Mouse (Mus musculus) ES-E14 (cell line): Measurements from ENCODE around the gene Wipf2. TPM values are rescaled to one million over a fixed set of nuclear protein-coding genes. Genes with fewer than 3 reads are reported as not detected.

Experiments used
- DNase-seq: peaks from one replicate; pipeline ENCODE4 v3.0.0-alpha.2; 2013; ENCODE audit warnings: low read depth, low spot score
- H3K27ac ChIP-seq: 2 replicates; pipeline ENCODE4 v1.5.1; 2012; ENCODE audit warnings: low read depth, mild to moderate bottlenecking, low read length, moderate library complexity, mixed read lengths; ENCODE audit not compliant: poor library complexity, insufficient read depth, severe bottlenecking
- H3K36me3 ChIP-seq: 2 replicates; pipeline ENCODE4 v1.6.1; 2012; ENCODE audit warnings: mild to moderate bottlenecking, low read length, moderate library complexity, mixed read lengths; ENCODE audit not compliant: control insufficient read depth, poor library complexity, insufficient read depth, severe bottlenecking
- H3K4me1 ChIP-seq, 2 experiments: fragments of 150-350 bp in 1 of 2; sonication (generic) in 1 of 2; 2 replicates each; pipeline ENCODE4 v1.6.1; 2012; ENCODE audit warnings: low read length in 2 of 2, mild to moderate bottlenecking in 1 of 2, mixed read lengths in 1 of 2; ENCODE audit not compliant: control insufficient read depth in 2 of 2, insufficient read depth in 2 of 2, poor library complexity in 1 of 2
- H3K4me3 ChIP-seq, 2 experiments: fragments of 150-350 bp in 1 of 2; sonication (generic) in 1 of 2; 2 replicates each; pipeline ENCODE4 v1.5.1; 2012; ENCODE audit warnings: low read length in 2 of 2, low read depth in 1 of 2, mild to moderate bottlenecking in 1 of 2, mixed read lengths in 1 of 2; ENCODE audit not compliant: insufficient read depth in 1 of 2, poor library complexity in 1 of 2, severe bottlenecking in 1 of 2
- H3K9ac ChIP-seq: 2 replicates; pipeline ENCODE4 v1.6.1; 2012; ENCODE audit warnings: low read depth, mild to moderate bottlenecking, low read length, mixed read lengths; ENCODE audit not compliant: poor library complexity, insufficient read depth, severe bottlenecking
- H3K9me3 ChIP-seq: fragments of 150-350 bp; sonication (generic); 2 replicates; pipeline ENCODE4 v1.6.1; 2012; ENCODE audit warnings: low read depth, mild to moderate bottlenecking, low read length; ENCODE audit not compliant: control insufficient read depth, insufficient read depth
- CHD2 ChIP-seq: IDR thresholded peaks from 2 replicates; pipeline ENCODE4 v1.6.1; 2014; ENCODE audit warnings: mild to moderate bottlenecking, low read depth, low read length, inconsistent platforms
- HCFC1 ChIP-seq: IDR thresholded peaks from 2 replicates; pipeline ENCODE4 v1.6.1; 2012; ENCODE audit warnings: low read length, inconsistent platforms, borderline replicate concordance; ENCODE audit not compliant: insufficient read depth
- MAFK ChIP-seq: IDR thresholded peaks from 2 replicates; pipeline ENCODE4 v1.6.1; 2014; ENCODE audit warnings: mild to moderate bottlenecking, low read depth, low read length, inconsistent platforms; ENCODE audit not compliant: insufficient read depth
- ZC3H11A ChIP-seq: IDR thresholded peaks from 2 replicates; pipeline ENCODE4 v1.6.1; 2012; ENCODE audit warnings: low read depth, mild to moderate bottlenecking, inconsistent platforms, low read length, borderline replicate concordance
- ZNF384 ChIP-seq: IDR thresholded peaks from 2 replicates; pipeline ENCODE4 v1.6.1; 2012; ENCODE audit warnings: low read depth, low read length, inconsistent platforms
- in situ Hi-C, 2 experiments: fragments of 600-800 bp; cut with MboI; formaldehyde crosslinking; loops; one replicate each; pipeline ENCODE4 v1.15.1; 2025; ENCODE audit warnings: low sequenced_read_pairs in 2 of 2, inconsistent platforms in 1 of 2; ENCODE audit not compliant: unreplicated experiment in 2 of 2
- total RNA-seq: library from RNA; depleted of rRNA; stranded (reverse); fragments of 300-350 nt; gene quantifications from 2 replicates; pipeline ENCODE4 v1.2.3, GENCODE M21; 2012

Gene Wipf2
- total RNA-seq, 1 experiment: 5.8 TPM

DNA sequence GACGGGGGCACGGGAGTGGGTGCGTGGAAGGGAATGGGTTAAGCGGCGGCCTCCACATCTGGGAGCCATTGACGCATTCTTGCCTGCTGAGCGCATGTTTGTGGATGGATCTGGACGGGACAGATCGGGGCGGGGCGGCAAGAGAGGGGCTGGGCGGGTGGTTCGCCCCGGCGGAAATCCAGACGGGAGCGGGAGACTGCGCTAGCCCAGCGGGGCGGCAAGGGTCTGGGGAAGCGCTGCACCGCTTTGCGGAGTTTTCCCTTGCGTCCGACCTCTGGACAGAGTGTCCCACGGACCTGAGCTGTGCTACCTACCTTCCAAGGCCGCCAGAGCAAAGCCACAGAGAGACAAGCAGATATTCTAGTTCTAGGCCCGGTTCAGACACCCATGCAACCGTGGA, 72.7 kb downstream of the Wipf2 start:
- peak overlapping the region; percentile 26 to 47; a peak in 3 of 4 replicates for H3K4me3 ChIP-seq
- H3K9me3 ChIP-seq: no peaks in the 10 kb centered on the region
- no peaks in the 10 kb centered on the region for H3K36me3 ChIP-seq
- peaks cover 8 to 50% of the 10 kb centered on the region in 2 experiments for H3K4me1 ChIP-seq
- H3K9ac ChIP-seq: no peak overlapping the region
- no peak for TF ChIP-seq ZC3H11A
- no peak for TF ChIP-seq MAFK
- no peak for TF ChIP-seq CHD2
- TF ChIP-seq ZNF384: no peak
- TF ChIP-seq HCFC1: no peak
- no peak overlapping the region for H3K27ac ChIP-seq
- no peak for DNase-seq
- in situ Hi-C loops: no loop called here

DNA sequence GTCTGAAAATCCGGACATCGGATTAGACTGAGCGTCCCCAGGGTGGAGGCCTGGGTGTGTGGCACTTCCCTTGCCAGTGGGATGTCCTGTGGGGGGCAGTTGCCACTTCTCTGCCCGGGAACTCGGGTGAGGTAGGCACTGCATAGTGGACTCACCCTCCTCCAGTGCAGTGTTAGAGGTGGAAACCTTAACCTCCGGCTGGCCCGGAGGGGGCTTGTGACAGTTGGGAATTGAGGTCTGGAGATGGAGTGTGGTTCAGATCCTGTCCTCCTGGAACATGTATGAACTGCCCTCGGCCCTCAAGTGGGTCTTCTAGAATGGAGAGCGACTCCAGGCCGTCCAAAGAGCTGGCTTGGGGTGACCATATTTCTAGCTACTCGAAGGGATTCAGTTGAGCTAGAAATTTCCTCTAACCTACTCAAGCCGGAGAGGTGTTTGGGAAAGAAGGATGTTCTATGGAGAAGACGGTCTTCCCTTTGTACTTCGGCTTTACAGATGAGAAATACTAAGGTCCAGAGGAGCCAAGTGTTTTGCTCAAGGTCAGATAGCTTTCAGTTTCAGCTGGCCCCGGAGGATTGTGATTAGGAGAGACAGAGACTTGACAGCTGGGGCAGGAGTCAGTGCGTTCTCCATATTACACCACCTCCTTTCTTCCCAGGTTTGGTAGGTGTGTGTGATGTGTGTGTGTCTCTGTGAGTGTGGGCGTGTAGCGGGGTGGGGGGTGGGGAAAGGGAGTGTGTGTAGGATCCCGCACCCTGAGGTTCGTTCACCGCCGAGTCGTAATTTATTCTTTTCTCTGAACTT, 73.4 kb downstream of the Wipf2 start:
- in situ Hi-C loops: no loop called here
- TF ChIP-seq ZC3H11A (no peak), CHD2 (no peak), MAFK (no peak), HCFC1 (no peak)

DNA sequence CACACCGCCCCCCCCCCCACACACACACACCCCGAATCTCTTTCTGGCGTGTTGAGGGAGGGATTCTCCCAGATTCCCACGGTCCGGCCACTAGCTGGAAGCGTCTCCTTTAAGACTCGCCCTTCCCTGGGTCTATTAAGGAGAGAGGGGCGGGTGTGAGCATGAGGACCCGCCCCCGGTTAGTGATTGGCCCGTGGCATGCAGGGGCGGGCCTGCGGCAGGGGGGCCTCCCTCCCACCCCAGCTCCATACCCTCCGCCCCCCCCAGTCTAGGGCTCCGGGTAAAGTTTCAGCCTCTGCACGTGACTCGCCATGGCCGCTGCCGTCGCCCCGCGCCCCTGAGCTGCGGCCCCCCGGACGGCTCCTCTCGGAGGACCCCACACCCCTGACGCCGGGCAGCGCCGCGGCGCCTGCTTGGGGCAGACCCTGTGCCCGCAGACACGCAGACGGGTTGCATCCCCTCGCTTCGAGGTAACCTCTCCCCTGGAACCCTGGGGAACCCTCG, 74.0 kb downstream of the Wipf2 start:
- in situ Hi-C loops: no loop called here
- Histone ChIP-seq H3K27ac (peak overlapping the region; percentile 11; the same call in 1 of the 2 replicates), H3K9ac (peak overlapping the region; percentile 87), H3K36me3 (no peaks in the 10 kb centered on the region), H3K9me3 (no peaks in the 10 kb centered on the region), H3K4me1 (peaks cover 6 to 50% of the 10 kb centered on the region in 2 experiments), H3K4me3 (peak overlapping the region; percentile 78 to 92)
- TF ChIP-seq MAFK (no peak), HCFC1 (0 out of 2 replicates have a peak, but pooled peaks have one; percentile 25)
- no peak for DNase-seq

More for the DNA sequence above, 73.4 kb downstream of the Wipf2 start:
- no peak for DNase-seq
- Histone ChIP-seq H3K9me3 (no peaks in the 10 kb centered on the region), H3K4me3 (peak overlapping the region; percentile 78 to 92), H3K27ac (no peak overlapping the region), H3K4me1 (peaks cover 6 to 49% of the 10 kb centered on the region in 2 experiments), H3K9ac (peak overlapping the region; percentile 22), H3K36me3 (no peaks in the 10 kb centered on the region)

DNA sequence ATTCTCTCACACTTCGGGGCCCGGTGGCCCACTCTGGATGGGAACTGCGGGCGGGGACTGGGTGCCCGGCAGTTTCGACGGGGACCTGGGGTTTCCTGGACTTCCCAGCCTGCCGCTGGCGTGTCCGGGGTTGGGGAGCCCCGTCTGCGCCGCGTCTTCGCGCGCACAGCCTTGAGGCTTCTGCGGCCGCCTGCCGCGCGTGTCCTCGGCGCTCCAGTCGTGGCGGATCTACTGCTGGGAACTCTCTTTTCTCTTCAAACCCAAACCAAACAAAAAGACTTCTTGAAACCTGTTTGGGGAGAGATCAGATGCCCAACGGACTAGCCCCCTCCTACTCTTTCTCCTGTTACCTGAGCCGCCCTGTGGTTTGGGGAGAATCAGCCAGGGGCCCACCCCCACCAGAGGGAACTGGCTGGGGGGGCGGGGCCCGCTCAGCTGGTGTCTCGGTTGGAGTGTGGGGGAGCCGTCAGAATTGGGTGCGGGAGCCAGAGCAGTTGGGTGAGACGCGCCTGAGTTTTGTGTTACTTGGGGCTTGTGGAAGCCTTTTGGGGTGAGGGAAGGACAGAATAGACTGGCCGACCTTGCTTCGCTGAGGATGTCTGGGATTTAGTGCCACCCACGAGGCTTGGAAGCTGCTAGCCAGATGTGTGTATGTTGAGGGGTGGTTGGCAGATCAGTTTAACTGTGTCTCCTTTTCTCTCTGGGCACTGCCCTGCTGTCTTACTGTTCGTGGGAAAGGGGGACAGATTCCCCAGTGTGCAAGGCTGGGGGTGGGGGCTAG, 74.7 kb downstream of the Wipf2 start:
- no peak for DNase-seq

More for the DNA sequence above, 74.7 kb downstream of the Wipf2 start:
- in situ Hi-C loops: no loop called here
- peak overlapping the region; percentile 11; the same call in 1 of the 2 replicates for H3K27ac ChIP-seq
- H3K36me3 ChIP-seq: no peaks in the 10 kb centered on the region
- H3K4me1 ChIP-seq: peaks cover 7 to 50% of the 10 kb centered on the region in 2 experiments
- peak overlapping the region; percentile 87 for H3K9ac ChIP-seq
- H3K4me3 ChIP-seq: peak overlapping the region; percentile 78 to 92
- peak; percentile 16; the same call in 1 of the 2 replicates for TF ChIP-seq HCFC1
- TF ChIP-seq CHD2: no peak
- H3K9me3 ChIP-seq: no peaks in the 10 kb centered on the region
